Mouse (Mus musculus) fat pad, adult 2 months (tissue): Measurements from ENCODE around the gene Akr1a1.

Experiments
- DNase-seq: peaks from one replicate; pipeline ENCODE4 v3.0.0-alpha.2; 2011; ENCODE audit warnings: low read depth, low spot score; ENCODE audit errors: extremely low read depth

Gene Akr1a1

GRCm38 (mm10) chr4:116595793-116596192 lies 55.7 kb downstream of the Akr1a1 start:
- DNase-seq: no peak
